Mouse (Mus musculus) ES-E14 (cell line): ENCODE results near the gene Olfr802.

Experiments used
- CHD2 ChIP-seq: IDR thresholded peaks from 2 replicates; pipeline ENCODE4 v1.6.1; 2014; ENCODE audit warnings: mild to moderate bottlenecking, low read depth, low read length, inconsistent platforms
- HCFC1 ChIP-seq: IDR thresholded peaks from 2 replicates; pipeline ENCODE4 v1.6.1; 2012; ENCODE audit warnings: low read length, inconsistent platforms, borderline replicate concordance; ENCODE audit not compliant: insufficient read depth
- MAFK ChIP-seq: IDR thresholded peaks from 2 replicates; pipeline ENCODE4 v1.6.1; 2014; ENCODE audit warnings: mild to moderate bottlenecking, low read depth, low read length, inconsistent platforms; ENCODE audit not compliant: insufficient read depth
- ZC3H11A ChIP-seq: IDR thresholded peaks from 2 replicates; pipeline ENCODE4 v1.6.1; 2012; ENCODE audit warnings: low read depth, mild to moderate bottlenecking, inconsistent platforms, low read length, borderline replicate concordance
- ZNF384 ChIP-seq: IDR thresholded peaks from 2 replicates; pipeline ENCODE4 v1.6.1; 2012; ENCODE audit warnings: low read depth, low read length, inconsistent platforms

DNA sequence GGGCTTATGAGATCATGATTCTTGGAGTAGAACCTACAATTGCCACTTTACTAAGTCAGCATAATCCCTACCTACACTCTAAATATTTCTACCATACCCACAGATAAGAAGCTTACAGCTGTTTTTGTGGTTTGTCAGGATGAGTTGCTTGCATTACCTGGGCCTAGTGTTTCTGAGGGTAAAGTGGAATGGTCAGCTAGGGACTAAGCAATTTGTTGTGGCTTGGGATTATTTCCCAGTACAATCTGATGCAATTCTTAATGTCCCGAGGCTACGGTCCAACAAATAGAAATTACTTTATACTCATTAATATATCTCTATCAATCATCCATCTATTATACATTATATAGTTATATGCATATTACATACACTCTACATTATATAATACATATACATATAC is 41.3 kb upstream of the Olfr802 start, which contains the start of gene Olfr805:
- TF ChIP-seq ZNF384 (no peak), ZC3H11A (no peak), MAFK (no peak), HCFC1 (no peak), CHD2 (no peak)
